7 mouse cellular contexts compared by ENCODE assay signal in the genomic region with DNA sequence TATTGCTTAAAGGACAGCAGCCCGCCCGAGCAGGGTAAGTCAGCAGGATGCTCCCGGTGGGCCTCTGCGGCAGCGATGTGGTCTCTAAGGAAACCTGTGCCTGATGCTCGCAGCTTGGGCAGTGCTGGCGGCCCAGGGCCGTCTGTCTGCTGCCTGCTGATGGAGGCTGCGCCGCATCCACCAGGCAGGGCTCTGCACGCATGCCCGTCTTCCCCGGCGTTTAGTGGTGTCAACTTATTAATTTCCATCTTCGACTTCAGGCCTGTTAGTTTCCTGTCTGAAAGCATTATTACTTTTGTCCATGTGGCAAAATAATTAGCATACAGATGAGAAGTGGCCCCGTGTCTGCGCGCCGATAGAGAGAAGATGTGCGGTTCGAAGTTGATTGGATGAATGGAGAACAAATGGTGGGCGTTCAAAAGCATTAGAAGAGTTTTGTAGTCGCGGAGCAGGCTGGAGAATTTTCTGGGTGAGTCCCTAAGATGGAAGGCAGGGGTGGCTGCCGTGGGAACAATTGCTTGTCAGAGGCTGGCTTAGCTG. TPM values are rescaled to one million over a fixed set of nuclear protein-coding genes. Genes with fewer than 3 reads are reported as not detected.
DNase-seq lines count a peak whose midpoint lies in the region; ATAC-seq lines count a peak whose summit lies in the region.

No protein-coding gene starts in this region.

- peak overlapping the region; percentile 93 for H3K27ac ChIP-seq in midbrain, embryonic 14.5 days (replicated peaks; ENCODE audit: low read depth, low read length)

- no peaks in the 10 kb centered on the region for H3K9me3 ChIP-seq in midbrain, embryonic 14.5 days (ENCODE audit: control insufficient read depth, low read length)

- WGBS in midbrain, embryonic 14.5 days: under 1% methylated on average over 25 of the region's 25 CpGs

- peak; percentile 18 for DNase-seq in R1 (ENCODE audit: low read depth, low spot score)
- DNase-seq in cerebellum, adult 8-10 months: peak; percentile 65
- DNase-seq in forelimb bud, embryonic 11.5 days (ENCODE audit: low read depth, low spot score): peak; percentile 19
- DNase-seq in midbrain, embryonic 14.5 days: peak; percentile 78
- DNase-seq in T-cell, adult 2 months (ENCODE audit: low spot score): no peak
- DNase-seq in kidney, postnatal 10 days: no peak
- DNase-seq in thymus, postnatal 25 days: no peak

- H3K4me1 ChIP-seq in midbrain, embryonic 14.5 days (ENCODE audit: control insufficient read depth, insufficient read depth, low read length): peaks cover 49% of the 10 kb centered on the region

- ATAC-seq in midbrain, embryonic 14.5 days (ENCODE audit: low FRiP score, low TSS enrichment): no peak

- H3K9ac ChIP-seq in midbrain, embryonic 14.5 days (replicated peaks; ENCODE audit: low read length): peak overlapping the region; percentile 86

- no peaks in the 10 kb centered on the region for H3K36me3 ChIP-seq in midbrain, embryonic 14.5 days (ENCODE audit: control insufficient read depth, insufficient read depth, low read length)

- H3K27me3 ChIP-seq in midbrain, embryonic 14.5 days (ENCODE audit: control insufficient read depth, insufficient read depth, low read length): no peaks in the 10 kb centered on the region

- peak overlapping the region; percentile 78 for H3K4me2 ChIP-seq in midbrain, embryonic 14.5 days (ENCODE audit: low read length)

- peak overlapping the region; percentile 52 for H3K4me3 ChIP-seq in midbrain, embryonic 14.5 days (replicated peaks; ENCODE audit: low read depth, low read length)

RNA-seq across cellular contexts. Expression of gene Myt1l, which starts 6.6 kb away (rescaled TPM):
- polyA plus RNA-seq in midbrain, embryonic 14.5 days (2014; fragmentation: Nextera tagmentation; extraction: Ambion mirVana): 250 and 257 TPM in 2 replicates

Comparison
In these comparisons a context has a peak if more than half of its experiments do, and no peak if none do; other contexts are left out.
1. DNase-seq: peak in R1 (single experiment), cerebellum, adult 8-10 months (single experiment), forelimb bud, embryonic 11.5 days (single experiment) and midbrain, embryonic 14.5 days (single experiment); none in T-cell, adult 2 months (single experiment), kidney, postnatal 10 days (single experiment) and thymus, postnatal 25 days (single experiment).